Mouse (Mus musculus) cerebellum, adult (tissue): ENCODE data around the gene Atp13a3.
A peak's percentile ranks its signal among the peaks of the same experiment; 100 is the strongest.
"Not testable (repeated sequence)": the region's sequence is repeated elsewhere in the genome, so short reads cannot be mapped to it uniquely, and the experiment has no call there.

Source experiments
- ATAC-seq: cut with Nextera tagmentation; 2 replicates; pipeline ENCODE4 v1.9.2; 2017; ENCODE audit warnings: mild to moderate bottlenecking, moderate library complexity, mixed read lengths; ENCODE audit not compliant: insufficient number of reproducible peaks, low FRiP score, low TSS enrichment

The Atp13a3 gene

DNA sequence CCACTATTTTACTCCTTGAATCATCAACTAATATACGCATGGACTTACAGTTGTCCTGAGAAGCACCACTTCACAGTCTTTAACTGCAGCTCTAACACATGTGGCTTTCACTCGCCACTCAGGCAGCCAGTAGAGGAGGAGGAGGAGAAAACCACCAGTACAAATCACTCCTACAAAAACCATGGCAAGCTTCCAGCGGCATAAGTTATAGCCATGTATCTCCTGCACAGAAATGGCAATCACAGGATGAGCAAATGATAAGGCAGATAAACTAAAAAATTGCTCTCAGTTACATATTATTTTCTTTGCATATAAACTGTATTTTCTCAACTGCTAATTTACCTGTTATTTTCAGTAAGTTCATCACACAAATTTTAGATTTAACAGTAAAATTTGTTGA lies 43.2 kb downstream of the Atp13a3 start:
- no peak for ATAC-seq

DNA sequence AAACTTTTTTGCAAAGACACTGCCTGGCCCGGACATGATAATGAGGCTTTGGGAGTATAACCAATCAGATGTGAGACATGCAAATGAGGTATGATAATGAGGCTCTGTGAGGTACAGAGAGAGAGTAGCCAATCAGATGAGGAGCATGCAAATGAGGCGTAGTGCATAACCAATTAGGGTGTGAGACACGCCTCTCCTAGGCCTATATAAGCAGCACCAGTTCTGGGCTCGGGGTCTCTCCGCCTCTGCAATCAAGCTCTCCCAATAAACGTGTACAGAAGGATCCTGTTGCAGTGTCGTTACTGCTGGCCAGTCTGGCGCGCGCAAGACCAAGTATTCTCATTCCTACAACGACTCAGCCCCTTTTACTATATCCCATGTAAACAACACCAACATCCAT lies 52.3 kb downstream of the Atp13a3 start:
- not testable (repeated sequence) for ATAC-seq

DNA sequence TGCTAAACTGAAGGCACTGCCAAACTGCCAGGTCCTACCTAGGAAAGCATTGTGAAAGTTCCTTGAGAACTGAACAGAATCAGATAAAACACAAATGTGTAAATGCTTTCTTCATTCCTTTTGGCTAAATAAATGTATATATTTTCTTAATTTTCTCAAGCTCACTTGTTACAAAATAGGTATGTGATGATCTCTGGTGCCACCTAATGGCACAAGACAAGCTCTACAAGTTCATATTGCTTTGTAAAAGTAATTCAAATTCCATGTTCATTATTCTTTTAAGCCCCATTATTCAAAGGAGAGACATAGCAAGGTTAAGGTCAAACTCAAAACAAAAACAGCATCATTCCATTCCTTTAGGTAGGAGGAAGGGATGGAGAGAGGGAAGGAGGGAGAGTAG lies 91.5 kb downstream of the Atp13a3 start:
- ATAC-seq: no peak

DNA sequence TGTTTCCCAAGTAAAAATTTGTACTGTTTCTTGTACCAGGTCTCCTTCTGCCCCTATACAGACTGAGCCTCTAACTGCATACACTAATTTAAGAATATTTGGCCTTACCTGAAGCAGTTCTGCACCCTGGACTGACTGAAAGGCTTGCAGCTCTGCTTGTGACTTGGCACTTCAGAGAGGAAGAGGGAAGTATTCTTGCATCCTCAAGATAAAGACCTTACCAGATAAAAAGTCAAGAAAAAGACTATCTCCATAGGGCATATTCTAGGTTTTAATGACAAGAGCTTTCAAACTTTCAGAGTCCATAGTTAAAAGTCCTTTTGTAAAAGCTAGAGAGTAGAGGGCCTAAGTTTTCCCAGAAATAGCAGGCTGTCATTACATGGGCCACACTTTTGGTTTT lies 95.1 kb downstream of the Atp13a3 start, which contains the start of gene Gp5:
Gp5 (minus strand) TSS at position 133 of the 400 bp plus-strand sequence.
- no peak for ATAC-seq

DNA sequence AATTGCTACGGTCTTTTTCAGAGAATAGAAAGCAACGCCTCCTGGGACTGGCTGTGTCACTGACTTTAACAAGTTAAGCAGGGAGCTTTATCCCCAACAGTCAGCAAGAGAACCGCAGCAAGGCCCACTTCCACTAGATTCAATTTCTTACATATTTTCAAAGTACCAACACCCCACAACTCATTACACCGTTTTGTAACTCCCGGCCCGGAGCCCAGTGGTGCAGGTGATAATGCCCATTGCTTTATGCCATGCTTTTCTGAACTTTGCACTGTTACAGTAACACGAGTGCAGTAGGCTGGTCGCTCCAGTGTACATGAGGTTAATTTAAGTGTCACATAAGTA lies 95.6 kb downstream of the Atp13a3 start:
- ATAC-seq: no peak

DNA sequence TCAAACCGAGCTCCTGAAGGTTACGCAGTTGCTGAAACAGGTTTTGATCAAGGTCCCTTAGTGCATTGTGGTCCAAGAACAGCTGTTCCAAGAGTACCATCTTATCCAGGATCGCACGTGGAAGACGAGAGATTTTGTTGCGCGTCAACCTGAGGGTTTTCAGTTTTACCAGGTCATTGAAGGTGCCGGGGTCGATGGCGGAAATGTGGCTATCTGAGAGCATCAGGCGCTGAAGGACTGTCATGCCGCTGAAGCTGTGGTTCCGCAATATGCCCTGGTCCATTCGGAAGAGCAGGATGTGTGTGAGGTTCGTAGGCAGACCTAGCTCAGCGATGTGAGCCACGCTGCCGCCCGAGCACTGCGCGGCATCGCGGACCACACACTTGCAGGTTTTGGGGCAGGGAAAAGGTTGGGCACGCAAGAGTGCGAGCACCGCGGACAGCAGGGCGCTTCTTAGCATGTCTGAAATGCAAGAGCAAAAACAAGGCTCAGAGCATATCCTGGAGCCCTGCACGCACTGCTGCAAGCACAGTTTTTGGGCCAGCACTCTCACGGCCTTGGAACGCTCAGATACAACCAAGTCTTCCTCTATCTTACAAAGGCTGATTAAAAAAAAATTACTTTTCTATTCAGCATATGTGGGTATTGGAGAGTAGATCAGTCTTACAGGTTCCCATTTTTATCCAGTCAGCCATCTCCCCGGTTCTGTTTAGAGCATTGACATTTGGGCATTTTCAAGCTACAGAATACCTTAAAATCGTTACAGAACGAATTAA lies 96.2 kb downstream of the Atp13a3 start:
- ATAC-seq: no peak

DNA sequence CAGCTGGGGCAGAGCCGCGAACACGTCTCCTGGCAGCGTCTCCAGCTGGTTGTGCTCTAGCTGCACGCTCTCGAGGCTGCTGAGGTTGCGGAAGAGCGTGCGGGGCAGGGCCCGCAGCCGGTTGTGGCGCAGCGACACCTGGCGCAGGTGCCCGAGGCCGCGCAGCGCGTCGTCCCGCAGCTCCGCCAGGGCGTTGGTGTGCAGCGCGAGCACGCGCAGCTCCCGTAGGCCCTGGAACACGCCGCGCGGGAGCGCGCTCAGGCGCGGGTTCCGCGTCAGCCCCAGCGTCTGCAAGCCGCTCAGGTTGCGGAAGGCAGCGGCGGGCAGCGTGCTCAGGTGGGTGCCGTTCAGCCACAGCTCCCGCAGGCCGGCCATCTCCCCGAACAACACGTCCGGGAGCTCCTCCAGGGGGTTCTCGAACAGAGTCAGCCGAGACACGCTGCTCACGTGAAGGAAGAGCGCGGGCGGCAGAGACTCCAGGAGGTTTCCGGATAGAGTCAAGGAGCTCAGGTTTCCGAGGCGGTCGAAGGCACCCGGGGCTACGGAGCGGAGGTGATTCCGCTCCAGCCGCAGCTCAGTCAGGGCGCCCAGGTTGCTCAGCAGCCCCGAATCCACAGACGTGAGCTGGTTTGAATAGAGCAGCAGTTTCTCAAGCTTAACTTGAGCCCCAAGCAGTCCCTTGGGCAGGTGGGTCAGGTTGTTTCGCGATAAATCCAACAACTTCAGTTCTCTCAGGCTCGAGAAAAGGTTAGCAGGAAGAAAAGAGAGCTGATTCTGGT lies 97.0 kb downstream of the Atp13a3 start:
- ATAC-seq: peak; percentile 59

DNA sequence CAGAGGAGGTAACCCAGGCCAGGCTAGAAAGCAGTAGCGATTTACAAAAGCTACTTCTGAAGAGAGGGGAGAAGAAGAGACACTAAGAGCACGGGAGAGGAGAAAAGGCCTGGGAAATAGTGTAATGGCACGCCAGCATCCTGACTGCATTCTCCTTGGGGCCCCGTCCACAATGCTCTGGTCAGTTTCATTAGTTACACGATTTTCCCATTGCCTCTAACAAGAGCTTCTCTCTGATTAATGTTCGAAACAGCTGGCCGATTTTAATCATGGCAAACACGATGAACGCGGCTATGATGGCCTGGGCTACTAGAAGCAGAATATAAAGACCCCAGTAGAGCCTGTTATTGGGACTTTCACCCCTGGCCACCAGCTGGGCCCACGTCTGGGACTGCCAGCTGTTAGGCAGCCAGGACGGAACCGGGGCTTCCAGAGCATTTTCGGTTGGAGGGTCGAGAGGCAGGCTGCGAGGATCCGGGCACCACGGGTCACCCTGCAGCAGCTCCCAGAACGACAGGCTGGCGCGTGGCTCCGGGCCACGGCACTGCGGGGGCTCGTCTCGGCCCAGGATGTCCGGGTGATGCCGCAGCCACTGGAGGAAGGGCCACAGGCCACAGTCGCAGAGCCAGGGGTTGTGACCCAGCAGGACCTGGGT lies 97.7 kb downstream of the Atp13a3 start:
- ATAC-seq: no peak; the same call in 1 of the 2 replicates

DNA sequence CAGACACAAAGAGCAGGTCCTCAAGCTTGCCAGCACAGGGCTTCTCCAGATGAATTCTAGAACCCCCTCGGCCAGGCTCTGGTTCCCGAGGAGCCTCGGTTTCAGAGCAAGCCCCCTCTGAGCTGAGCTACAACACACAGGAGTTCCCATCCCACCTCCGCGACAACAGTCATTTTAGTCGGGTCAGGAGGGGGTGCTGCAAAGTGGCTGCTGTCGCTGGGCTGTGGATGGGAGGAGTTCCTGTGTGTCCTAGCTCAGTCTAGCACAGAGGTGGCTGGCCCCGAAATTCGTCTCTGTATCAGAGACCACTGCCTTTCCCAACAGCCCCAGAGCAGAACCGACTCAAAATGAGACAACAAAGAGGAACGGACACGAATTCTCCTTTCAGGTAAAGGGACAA lies 98.5 kb downstream of the Atp13a3 start:
- no peak for ATAC-seq

DNA sequence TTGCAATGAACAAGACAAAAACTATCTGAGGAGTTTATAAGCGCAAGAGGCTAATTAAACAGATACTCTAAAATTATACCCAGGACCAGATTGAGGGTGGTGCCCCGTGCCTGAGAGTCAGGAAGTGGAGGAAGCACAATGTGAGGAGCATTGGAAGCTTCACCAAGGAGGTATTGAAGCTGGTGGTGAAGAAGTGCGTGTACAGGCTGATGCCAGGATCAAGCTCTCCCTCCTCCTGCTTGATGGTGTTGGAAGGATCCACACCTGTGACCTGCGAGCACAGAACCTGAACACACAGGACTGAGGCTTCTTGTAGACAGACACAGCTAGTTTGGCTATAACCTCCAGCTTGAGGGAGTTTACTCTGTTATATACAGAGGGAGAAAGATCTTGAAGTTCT lies 99.7 kb downstream of the Atp13a3 start:
- no peak for ATAC-seq

DNA sequence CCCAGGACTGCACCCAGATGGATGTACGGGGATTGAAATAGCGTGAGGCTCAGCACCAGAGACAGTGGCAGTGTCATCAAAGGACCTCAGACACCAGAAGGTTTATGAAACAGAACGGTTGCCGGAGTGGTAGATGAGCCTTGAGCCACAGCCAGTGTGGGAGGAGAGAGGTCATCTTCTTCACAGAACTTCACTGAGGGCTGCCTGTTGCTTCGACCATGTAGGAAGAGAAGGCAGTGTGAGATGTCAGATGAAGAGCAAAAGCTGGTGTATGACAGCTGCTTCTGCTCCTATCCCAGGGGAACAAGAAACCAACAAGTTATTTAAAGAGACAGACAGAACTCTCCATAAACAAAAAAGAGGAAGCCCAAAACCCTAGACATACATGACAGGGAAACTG lies 101.5 kb downstream of the Atp13a3 start:
- ATAC-seq: no peak

DNA sequence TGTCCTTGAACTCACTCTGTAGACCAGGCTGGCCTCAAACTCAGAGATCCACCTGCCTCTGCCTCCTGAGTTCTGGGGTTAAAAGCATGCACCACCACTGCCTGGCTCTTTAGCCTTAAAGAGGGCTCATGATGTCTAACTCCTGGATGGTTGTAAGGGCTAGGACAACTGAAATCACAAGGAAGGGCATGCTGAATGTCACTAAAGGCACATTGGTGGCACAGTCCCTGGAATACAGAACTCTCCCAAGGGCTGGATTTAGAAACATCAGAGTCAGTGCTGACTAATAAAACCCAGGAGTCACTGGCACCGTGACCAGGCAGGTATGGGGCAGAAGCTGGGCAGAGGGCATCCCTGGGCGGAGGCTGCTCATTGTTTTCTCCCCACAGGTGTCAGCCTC lies 102.4 kb downstream of the Atp13a3 start:
- ATAC-seq: no peak

DNA sequence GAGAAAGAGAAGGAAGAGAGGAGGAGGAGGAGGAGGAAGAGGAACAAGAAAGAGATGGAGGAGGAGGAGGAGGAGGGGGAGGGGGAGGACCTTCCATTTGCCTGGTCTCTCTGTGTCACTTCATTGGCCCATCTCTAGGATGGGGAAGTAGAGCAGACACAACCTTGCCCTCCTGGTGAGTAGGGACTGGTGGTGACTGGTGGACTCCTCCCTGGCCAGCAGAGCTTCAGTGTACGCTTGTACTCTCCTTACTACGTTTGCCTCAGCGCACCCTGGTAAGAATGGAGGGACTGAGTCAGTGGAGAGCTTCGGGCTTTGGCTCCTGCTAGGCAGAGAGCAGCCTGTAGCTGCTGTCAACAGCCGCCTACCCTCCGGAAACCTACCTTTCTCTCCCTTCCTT lies 103.1 kb downstream of the Atp13a3 start:
- ATAC-seq: no peak

DNA sequence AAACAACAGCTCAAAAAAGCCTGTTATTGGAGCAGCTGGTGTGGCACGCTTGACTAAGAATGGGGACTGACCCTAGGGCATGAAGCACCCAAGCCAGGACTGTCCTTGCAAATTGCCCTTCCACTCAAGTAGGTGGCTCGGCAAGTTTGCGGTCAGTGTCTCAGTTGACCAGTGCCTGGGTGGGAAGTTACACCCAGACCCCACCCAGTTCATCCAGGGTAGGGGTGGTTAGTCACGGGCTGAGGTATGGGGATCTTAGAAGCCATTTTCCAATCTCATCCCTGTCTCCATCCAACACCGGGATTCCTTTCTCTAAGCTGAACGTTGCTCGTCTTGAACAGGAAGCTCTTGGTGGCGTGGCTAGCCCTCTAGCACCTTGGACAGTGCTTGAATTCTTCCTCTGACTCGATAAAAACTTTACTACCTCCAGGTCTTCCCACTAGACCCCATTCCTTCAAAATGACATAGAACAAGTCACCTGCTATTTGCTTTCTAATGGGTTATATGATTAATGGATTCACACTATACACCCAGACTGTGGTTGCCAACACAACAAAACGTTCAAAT lies 106.0 kb downstream of the Atp13a3 start:
- ATAC-seq: no peak

DNA sequence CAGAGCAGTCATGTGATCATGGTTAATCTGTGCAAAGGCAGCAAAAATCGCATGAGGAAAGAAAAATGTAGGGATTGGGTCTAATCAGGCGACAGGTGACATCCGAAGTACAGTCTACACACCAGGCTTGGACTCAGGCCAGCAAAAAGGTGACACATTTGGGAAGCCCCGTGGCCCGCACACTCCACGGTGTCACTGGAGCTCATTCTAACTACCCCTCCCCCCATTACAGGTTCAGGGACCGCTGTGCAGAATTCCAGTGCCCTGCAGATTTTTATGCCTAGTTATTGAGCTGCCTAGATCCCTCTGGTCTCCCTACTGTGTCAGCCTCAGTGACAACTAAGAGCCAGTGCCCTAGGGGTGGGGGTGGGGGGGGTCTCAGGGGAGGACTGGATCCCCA lies 108.3 kb downstream of the Atp13a3 start:
- no peak for ATAC-seq

DNA sequence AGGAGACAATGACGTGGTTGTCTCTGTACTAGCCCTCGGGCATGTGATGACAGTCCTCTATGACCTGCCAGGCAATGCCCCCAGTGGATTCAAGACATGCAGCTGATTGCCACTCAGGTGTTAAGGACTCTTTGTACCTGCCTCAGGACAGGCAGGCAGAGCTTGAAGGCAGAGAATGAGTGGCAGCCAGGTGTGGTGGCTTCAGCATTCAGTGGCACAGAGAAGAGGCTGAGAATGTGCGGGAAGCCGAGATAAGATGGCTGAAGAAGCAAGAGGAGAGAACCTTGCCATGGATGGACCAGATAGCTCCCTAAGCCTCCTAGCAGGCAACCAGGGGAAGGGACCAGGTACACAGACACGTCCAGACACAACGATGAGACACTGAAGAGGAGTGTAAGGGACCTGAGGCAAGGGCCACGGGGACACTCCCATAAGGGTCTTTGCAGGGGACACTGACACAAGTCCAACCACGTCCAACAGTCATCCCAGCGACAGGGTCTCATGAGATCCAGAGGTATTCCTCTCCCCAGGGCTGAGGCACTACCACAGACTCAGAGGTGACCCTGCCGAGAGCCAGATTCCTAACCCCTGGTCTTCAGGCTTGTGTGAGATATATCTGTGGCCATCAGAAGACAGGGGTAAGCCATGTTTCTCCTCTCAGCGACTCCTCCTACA lies 109.0 kb downstream of the Atp13a3 start:
- no peak for ATAC-seq

DNA sequence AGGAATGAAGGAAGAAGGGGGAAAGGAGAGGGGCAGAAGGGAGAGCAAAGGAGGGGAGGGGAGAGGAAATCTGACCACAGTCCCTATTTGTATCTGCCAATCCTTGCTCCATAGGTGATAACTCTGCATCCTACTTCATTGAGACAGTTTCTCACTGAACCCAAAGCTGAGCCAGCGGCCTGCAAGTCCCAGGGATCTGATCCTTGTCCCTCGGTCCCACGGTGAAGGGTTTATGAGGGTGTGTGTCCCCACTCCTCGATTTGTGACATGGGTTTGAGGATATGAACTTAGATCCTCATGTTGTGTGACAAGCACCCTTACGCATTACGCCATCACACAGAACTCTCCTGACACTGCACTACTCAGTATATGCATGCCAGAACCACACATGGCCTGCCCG lies 110.7 kb downstream of the Atp13a3 start:
- ATAC-seq: no peak

DNA sequence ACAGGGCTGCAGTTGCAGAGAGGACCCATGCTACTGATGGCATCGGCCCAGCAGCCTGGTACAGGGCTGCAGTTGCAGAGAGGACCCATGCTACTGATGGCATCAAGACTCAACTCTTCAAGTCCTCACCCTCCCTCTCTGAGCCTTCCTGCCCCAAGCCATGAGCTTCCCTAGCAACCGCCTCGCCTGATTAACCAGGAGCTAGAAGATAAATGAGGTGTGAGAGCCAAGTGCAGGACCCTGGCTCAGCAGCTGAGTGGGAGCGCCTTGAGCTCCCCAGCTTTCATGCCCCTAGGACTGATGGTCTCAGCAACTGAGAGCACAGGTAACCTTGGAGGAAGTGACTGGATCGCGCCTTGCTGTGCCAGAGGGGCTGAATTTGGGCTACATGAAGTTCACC lies 115.3 kb downstream of the Atp13a3 start:
- ATAC-seq: no peak

DNA sequence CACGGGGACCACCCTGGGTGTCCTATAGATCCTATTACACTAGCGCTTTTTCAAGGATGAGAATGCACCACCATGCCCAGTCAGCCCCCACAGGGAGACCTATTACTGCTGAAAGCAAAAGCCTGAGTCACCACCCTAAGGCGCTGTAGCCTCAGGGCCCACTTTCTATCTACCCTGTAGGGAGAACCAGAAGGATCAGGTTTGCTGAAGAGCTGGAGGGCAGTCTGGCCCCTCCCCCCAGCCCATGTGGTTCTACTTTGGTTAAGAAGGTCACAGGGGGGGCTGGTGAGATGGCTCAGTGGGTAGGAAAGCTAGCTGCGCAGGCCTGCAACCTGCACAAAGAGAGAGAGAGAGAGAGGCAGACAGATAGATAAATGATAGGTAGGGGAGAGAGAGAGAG lies 120.1 kb downstream of the Atp13a3 start:
- no peak for ATAC-seq

DNA sequence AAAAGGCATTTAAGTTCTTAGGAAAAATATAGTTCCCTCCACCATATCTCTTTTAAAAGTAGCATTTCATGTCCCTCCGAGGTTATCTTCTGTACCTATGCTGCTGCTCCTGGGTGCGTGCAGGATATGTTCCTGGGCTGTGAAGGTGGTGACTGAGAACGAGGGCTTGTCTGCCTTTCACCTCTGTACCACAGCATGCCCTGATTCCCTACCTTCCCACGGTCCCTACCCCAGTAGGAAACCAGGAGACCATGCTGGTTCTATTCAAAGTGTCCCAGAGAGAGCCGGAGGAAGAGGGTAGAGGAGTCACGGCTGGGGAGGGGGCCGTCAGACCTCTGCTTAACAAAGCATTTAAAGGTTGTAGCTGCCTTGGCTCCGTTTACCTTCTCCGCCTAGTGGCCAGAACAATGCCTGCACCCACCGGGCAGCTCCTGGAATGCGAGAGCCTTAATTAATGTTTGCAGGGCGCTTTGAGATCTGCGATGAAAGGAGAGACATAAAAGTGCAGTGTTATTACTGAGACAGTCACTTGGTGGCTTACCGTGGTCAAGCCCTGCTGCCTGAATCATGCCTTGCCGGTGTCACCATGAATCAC lies 121.9 kb downstream of the Atp13a3 start:
- peak; percentile 56; the same call in 1 of the 2 replicates for ATAC-seq
